ENCODE assay signal across 23 mouse cellular contexts in the genomic region with DNA sequence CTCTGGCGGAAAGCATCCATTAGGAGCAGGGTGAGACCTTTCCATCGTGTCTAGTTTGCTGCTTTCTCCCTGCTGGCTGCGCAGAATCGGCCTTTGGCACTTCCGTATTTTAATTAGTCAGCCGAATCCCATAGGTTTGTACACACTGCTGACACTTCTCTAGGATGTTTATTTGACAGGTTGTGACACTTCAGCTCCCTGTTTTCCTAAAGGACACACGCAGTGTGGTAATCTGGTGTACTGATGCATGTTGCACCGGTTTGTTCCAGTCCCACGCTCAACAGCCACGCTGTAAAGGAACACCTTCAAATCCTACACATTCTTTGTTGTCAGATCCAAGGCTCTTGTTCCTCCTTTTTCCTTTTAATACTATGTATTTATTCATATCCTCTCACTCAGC.
DNase-seq lines count a peak whose midpoint lies in the region; ATAC-seq and TF ChIP-seq lines count a peak whose summit lies in the region.
"Had no signal": no experiment of that assay in that cellular context is flagged by ENCODE, and none has a peak within 500 bp of the region (broad histone marks: within the 10 kb centered on the region; RNA-seq: fewer than 3 reads in every experiment).

No protein-coding gene starts in this region.

- H3K9me3 ChIP-seq in forebrain, postnatal 0 days (ENCODE audit: low read length) = no peaks in the 10 kb centered on the region
- no peaks in the 10 kb centered on the region for H3K9me3 ChIP-seq in forebrain, embryonic 15.5 days
- H3K9me3 ChIP-seq: forebrain, embryonic 10.5 days; intestine, embryonic 15.5 days; kidney, embryonic 15.5 days; limb, embryonic 15.5 days; liver, embryonic 15.5 days; neural tube, embryonic 13.5 days; stomach, embryonic 15.5 days had no signal

- H3K4me1 ChIP-seq in forebrain, postnatal 0 days (ENCODE audit: insufficient read depth) = no peaks in the 10 kb centered on the region
- H3K4me1 ChIP-seq in forebrain, embryonic 15.5 days = no peaks in the 10 kb centered on the region; the same call in 1 of the 2 replicates
- H3K4me1 ChIP-seq: intestine, embryonic 15.5 days; kidney, embryonic 15.5 days; limb, embryonic 15.5 days; liver, embryonic 15.5 days; neural tube, embryonic 13.5 days; stomach, embryonic 15.5 days had no signal

- peak; percentile 32; the same call in 1 of the 2 replicates for ATAC-seq in forebrain, postnatal 0 days
- ATAC-seq in forebrain, embryonic 15.5 days (replicated peaks) = no peak; the same call in 1 of the 2 replicates
- ATAC-seq: intestine, embryonic 15.5 days had no signal

- no peak overlapping the region for H3K27ac ChIP-seq in forebrain, postnatal 0 days (ENCODE audit: low read depth, low read length)
- no peak overlapping the region for H3K27ac ChIP-seq in forebrain, embryonic 15.5 days (replicated peaks)
- H3K27ac ChIP-seq: forebrain, embryonic 10.5 days; intestine, embryonic 15.5 days; kidney, embryonic 15.5 days; limb, embryonic 15.5 days; liver, embryonic 15.5 days; neural tube, embryonic 13.5 days; stomach, embryonic 15.5 days had no signal

- H3K4me2 ChIP-seq in forebrain, postnatal 0 days (ENCODE audit: low read depth) = no peak overlapping the region
- no peak overlapping the region for H3K4me2 ChIP-seq in forebrain, embryonic 15.5 days (replicated peaks)
- H3K4me2 ChIP-seq: heart, embryonic 11.5 days; intestine, embryonic 15.5 days; kidney, embryonic 15.5 days; limb, embryonic 15.5 days; liver, embryonic 15.5 days; neural tube, embryonic 13.5 days; stomach, embryonic 15.5 days had no signal

- H3K9ac ChIP-seq in forebrain, postnatal 0 days = no peak overlapping the region
- no peak overlapping the region for H3K9ac ChIP-seq in forebrain, embryonic 15.5 days (replicated peaks)
- H3K9ac ChIP-seq: intestine, embryonic 15.5 days; kidney, embryonic 15.5 days; limb, embryonic 15.5 days; liver, embryonic 15.5 days; neural tube, embryonic 13.5 days; stomach, embryonic 15.5 days had no signal

- H3K27me3 ChIP-seq in forebrain, postnatal 0 days (ENCODE audit: insufficient read depth, low read length) = no peaks in the 10 kb centered on the region
- H3K27me3 ChIP-seq in forebrain, embryonic 15.5 days = no peaks in the 10 kb centered on the region
- H3K27me3 ChIP-seq: intestine, embryonic 15.5 days; kidney, embryonic 15.5 days; limb, embryonic 15.5 days; liver, embryonic 15.5 days; neural tube, embryonic 13.5 days; stomach, embryonic 15.5 days had no signal

- no peak overlapping the region for H3K4me3 ChIP-seq in forebrain, postnatal 0 days (ENCODE audit: low read depth, low read length)
- no peak overlapping the region for H3K4me3 ChIP-seq in forebrain, embryonic 15.5 days
- H3K4me3 ChIP-seq: forebrain, embryonic 10.5 days; intestine, embryonic 15.5 days; kidney, embryonic 15.5 days; limb, embryonic 15.5 days; liver, embryonic 15.5 days; myocyte; neural tube, embryonic 13.5 days; stomach, embryonic 15.5 days had no signal

- 49% methylated on average over 10 of the region's 10 CpGs for WGBS in forebrain, postnatal 0 days
- WGBS in forebrain, embryonic 15.5 days = 54% methylated on average over 10 of the region's 10 CpGs

- no peaks in the 10 kb centered on the region for H3K36me3 ChIP-seq in forebrain, postnatal 0 days (ENCODE audit: insufficient read depth)
- no peaks in the 10 kb centered on the region for H3K36me3 ChIP-seq in forebrain, embryonic 15.5 days
- H3K36me3 ChIP-seq: forebrain, embryonic 10.5 days; intestine, embryonic 15.5 days; kidney, embryonic 15.5 days; limb, embryonic 15.5 days; liver, embryonic 15.5 days; neural tube, embryonic 13.5 days; stomach, embryonic 15.5 days had no signal

- DNase-seq in forebrain, postnatal 0 days = no peak
- DNase-seq in kidney, postnatal 36 days = peak; percentile 8 to 11
- no peak for DNase-seq in kidney, postnatal 10 days
- DNase-seq in retina, postnatal 1 day = peak; percentile 23
- DNase-seq in retina, embryonic 14.5 days (ENCODE audit: low spot score) = no peak
- no peak for DNase-seq in gastrocnemius, adult 8-10 months (ENCODE audit: low spot score in 2 of 2)
- DNase-seq: adrenal gland, adult 2 months; cerebellum, adult 9-10 months; gastrocnemius, postnatal 14 days; heart, adult 11 months; left cerebral cortex, postnatal 4 days; lung, postnatal 4 days; thymus, postnatal 25 days had no signal

- no peak for TF ChIP-seq CTCF in forebrain, postnatal 0 days (IDR thresholded peaks at IDR 0.05; ENCODE audit: low read depth)

Comparison
In these comparisons a context has a peak if more than half of its experiments do, and no peak if none do; other contexts are left out.
1. DNase-seq: peak in kidney, postnatal 36 days (2 of 2) and retina, postnatal 1 day (single experiment); none in forebrain, postnatal 0 days (single experiment), kidney, postnatal 10 days (single experiment), retina, embryonic 14.5 days (single experiment) and gastrocnemius, adult 8-10 months (0 of 2).